Mouse (Mus musculus) heart, postnatal 4 days (tissue): ENCODE data around the gene Defb23. TPM values are rescaled to one million over a fixed set of nuclear protein-coding genes. Genes with fewer than 3 reads are reported as not detected.
A peak's percentile ranks its signal among the peaks of the same experiment; 100 is the strongest.

ENCODE experiments used
- DNase-seq: peaks from one replicate; pipeline ENCODE4 v3.0.0; 2021
- total RNA-seq, 2 experiments: library from RNA; stranded (reverse); gene quantifications; 2 replicates each; pipeline ENCODE4 v1.2.3; 2021

Defb23 gene
- total RNA-seq, result not detected

DNA sequence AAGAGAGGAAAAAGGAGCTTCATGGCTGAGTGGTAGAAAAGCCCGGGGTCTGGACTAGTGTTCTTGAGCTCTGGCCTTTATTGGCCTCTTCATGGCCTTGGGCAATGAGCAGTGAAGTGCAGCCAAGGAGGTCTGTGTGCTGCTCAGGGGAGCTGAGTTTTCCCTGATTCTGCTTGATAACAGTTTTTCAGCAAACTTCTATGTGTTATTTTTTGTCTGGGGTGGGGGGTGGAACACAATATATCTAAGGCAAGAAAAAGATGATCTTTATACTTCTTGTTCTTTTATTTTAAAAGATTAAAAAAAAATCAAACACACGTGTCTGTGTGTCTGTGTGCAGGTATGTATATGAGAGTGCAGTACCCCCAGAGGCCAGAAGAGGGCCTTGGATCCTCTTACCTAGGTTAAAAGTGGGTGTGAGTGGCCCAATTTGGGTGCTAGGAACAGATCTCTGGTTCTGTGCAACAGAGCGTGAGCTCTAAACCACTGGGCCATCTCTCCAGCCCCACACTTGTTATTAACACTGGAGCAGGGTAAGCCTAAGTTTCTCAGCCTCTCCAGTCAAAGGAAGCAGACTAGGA lies at the start of gene Defb23:
Defb23 (minus strand) TSS at position 51 of the 581 bp plus-strand sequence.
- no peak for DNase-seq

DNA sequence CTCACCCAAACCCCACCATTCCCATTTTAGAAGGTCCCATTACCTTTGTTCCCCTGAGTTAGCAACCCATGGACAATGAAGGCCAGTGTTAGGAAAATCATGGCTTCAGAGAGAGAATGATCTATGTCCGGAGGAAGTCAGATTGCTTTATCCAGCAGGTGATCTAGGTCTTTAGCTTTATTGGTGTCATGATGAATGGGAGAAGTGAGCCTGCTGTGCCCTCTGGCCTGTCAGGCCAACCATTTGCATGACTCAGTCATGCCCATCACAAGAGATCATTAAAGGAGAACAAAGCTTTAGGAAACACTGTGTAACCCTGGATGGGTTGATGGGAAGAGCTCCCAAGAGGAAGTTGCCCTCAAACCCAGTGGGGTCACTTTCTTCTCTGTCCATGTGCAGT lies 47.2 kb upstream of the Defb23 start, which contains the start of gene Defb26:
Defb26 (minus strand) TSS at position 101 of the 400 bp plus-strand sequence.
- no peak for DNase-seq

GRCm38 (mm10) chr2:152503950-152504349 lies 39.5 kb upstream of the Defb23 start:
- DNase-seq, result no peak

DNA sequence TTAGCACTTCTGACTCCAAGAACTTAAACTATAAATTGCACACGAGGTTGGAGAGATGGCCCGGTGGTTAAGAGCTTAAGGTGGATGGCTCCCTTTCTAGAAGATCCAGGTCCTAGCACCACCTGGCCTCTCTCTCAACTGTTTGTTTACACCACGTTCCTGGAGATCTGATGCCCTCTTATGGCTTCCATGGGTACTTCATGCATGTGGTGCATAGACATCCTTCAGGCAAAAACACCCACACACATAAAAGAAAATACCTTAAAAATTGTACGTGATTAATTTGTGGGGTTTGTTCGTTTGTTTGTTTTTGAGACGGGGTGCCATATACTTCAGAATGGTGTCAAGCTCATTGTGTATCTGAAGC lies 36.4 kb upstream of the Defb23 start:
- no peak for DNase-seq

- no peak for DNase-seq
These were observed 35.9 kb upstream of the Defb23 start for GRCm38 (mm10) chr2:152500204-152500862.

GRCm38 (mm10) chr2:152498020-152498419 lies 33.6 kb upstream of the Defb23 start:
- no peak for DNase-seq

DNA sequence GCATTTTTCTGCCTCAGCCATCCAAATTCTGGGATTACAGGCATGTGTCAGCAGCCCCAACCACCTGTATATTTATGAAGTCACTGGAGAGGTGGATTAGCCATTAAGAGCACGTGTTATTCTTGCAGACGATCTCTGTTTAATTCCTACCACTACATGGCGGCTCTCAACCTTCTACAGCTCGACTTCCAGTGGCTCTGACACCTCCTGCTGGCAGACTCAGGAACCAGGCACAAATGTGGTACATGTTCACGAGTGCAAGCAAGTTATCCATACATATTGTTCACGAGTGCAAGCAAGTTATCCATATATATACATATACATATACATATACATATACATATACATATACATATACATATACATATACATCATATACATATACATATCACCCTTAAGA lies 28.7 kb upstream of the Defb23 start:
- no peak for DNase-seq

DNA sequence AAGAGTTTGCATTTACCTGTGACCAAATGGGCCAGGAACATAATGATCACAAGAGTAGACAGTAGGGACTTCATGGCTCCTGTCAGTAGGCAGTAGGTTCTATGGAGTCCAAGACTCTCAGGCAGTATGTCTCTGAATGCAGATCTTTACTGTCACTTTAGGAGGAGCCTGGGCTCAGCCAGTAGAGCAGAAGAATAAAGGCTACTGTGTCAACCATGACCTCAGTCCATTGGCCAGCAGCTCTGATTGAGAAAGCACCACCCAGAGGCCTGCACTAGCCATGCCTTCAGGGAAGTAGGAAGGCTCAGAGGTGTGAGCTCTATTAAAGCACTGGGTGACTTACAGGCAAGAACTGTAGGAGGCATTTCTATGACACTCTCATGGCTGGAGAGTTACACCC lies 25.6 kb upstream of the Defb23 start, which contains the start of gene Defb22:
Defb22 (minus strand) TSS at position 101 of the 400 bp plus-strand sequence.
- DNase-seq, result no peak

DNA sequence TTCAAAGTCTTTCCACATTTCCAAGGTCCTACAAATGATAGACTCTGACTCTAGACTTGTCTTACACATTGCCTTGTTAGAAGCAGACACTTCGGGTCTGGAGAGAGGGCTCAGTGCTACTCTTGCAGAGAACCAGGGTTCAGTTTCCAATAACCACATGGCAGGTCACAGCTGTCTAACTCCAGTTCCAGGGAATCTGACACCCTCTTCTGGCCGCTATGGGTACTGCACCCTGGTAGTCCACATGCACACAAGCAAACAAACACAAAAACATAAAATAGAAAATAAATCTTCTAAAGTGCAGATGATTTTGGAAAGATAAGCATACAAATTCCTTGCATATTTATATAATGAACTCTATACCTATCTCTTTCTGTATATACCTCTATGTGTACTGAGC lies 22.6 kb upstream of the Defb23 start:
- DNase-seq, result no peak

- DNase-seq, result no peak
These were observed 17.3 kb upstream of the Defb23 start for GRCm38 (mm10) chr2:152481726-152482125.

DNA sequence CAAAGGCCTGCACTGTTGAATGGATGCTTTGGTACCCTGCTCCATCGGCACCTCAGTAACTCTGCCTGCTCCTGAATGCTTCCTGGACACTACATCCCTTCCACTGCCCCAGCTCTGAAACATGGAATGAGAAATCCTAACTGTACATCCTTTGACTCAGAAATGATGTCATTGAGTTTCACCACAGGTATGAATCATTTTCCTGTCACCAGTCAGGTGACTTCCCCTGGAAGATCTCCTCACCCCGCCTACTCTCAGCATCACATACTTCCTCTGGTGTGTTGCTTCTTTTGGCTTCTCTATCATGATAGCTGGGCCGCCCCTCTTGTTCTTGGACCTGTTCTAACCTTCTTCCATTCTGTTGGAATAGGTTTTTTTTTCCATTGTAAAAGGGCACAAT lies 16.5 kb upstream of the Defb23 start:
- DNase-seq, result no peak

GRCm38 (mm10) chr2:152476763-152477162 lies 12.3 kb upstream of the Defb23 start, which contains the start of gene Defb20:
Gene Defb20 (plus strand): TSS chr2:152477063.
- DNase-seq, result no peak

GRCm38 (mm10) chr2:152472434-152472833 lies 8.0 kb upstream of the Defb23 start:
- DNase-seq, result no peak

- peak; percentile 51 for DNase-seq
These were observed 6.6 kb upstream of the Defb23 start for GRCm38 (mm10) chr2:152470973-152471372.

DNA sequence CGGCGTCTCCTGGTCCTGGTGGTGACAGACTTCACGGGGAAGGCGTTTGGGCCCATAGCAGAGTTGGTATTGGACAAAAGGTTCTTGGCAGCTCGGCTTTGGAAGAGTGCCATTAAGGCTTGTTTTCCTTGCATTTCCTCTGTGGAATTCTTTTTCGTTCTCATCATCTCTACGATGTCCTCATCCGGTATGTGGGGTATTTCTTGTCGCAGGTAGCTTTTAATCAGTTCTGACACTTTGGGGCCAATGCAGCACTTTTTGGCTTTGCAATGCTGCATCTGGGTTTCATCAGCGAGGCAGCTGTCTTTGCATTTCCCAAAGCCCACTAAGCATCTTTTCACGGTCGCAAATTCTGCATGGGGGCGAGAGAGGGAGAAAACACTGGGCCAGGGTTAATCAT lies 5.2 kb downstream of the Defb23 start:
- no peak for DNase-seq

GRCm38 (mm10) chr2:152452101-152452781 lies 12.2 kb downstream of the Defb23 start:
- DNase-seq, result peak; percentile 15

DNA sequence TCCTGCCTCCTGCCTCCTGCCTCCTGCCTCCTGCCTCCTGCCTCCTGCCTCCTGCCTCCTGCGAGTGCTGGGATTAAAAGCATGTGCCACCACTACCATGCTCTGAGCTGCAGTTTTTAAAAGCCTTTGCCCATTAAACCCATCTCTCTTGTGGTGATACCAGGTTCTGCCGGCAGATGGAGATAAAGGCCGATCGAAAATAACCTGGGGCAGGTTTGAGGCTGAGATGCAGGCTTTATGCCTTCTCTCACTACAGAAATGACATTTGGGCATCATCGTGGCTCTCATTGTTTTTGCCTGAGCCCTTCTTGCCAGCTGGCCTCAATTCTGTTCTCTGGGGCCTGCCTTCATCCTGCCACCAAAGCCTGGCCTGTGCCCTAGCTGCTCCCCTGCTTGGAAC lies 14.2 kb downstream of the Defb23 start:
- peak; percentile 76 for DNase-seq

- DNase-seq, result no peak
These were observed 17.0 kb downstream of the Defb23 start for GRCm38 (mm10) chr2:152447461-152447860.

GRCm38 (mm10) chr2:152446642-152447041 lies 17.8 kb downstream of the Defb23 start:
- no peak for DNase-seq

DNA sequence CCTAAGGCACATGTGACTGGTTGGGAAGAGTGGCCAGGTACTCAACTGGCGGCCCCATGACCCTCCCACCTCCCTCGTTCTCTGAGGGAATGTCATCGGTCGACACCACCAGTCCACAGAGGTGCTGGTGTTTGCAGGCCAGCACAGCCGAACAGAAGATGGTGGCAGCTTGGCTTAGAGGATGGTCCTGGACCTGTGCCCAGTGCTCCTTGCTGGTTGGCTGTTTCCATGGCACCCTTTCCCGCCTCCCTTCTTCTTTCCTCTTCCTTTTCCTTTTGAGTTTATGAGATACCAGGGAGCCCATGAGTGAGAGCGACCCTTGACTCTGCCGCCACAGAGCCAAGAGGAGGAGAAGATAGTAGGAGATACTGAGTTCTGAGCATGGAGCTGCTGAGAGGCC lies 21.1 kb downstream of the Defb23 start:
- peak; percentile 19 for DNase-seq

DNA sequence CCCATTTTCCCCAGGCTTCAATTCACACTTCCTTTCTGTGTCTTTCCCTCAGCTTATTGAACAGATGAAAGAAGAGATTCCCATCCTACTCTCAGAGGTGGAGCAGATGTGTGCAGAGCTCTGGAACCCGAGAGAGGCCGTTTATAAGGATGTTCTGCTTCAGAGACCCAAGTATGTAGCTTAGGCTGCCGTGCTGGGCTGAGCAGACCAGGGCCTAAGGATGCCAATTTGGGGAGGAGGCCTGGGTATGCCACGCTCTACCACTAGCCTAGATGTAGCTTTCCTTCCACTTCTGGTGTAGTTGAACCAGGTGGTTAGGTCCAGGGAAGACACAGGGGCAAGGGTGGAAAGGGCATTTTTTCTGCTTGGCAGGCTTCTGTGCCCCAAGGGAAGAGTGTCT lies 22.1 kb downstream of the Defb23 start:
- no peak for DNase-seq

- no peak for DNase-seq
These were observed 24.6 kb downstream of the Defb23 start for GRCm38 (mm10) chr2:152439833-152440232.

DNA sequence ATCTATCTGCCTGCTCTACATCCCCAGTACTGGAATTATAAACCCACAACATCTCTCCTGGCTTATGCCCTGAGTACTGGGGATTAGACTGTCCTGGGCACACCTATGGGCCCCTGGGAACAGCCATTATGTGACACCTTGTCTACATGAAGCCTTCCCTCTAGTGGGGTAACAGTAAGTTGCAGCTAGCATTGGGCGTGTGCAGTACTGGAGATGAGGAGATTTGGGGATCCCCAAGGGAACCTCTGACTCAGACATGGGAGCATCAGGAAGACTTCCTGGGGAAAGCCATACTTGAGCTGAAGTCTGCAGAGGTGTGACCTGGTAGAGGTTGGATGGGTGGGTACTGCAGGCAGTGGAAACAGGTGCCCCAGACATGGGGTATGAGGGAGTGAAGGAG lies 25.5 kb downstream of the Defb23 start:
- DNase-seq, result no peak
